Mouse (Mus musculus) left cerebral cortex, postnatal 4 days (tissue): ENCODE measurements around the gene Bglap. TPM values are rescaled to one million over a fixed set of nuclear protein-coding genes. Genes with fewer than 3 reads are reported as not detected.

ENCODE experiments used
- DNase-seq: peaks from one replicate; pipeline ENCODE4 v3.0.0-alpha.2; 2022
- intact Hi-C: fragments of 180-260 bp; cut with DNase I; formaldehyde crosslinking; loops from one replicate; pipeline ENCODE4 v1.15.1; 2025
- total RNA-seq, 2 experiments: library from RNA; stranded (reverse); gene quantifications; 2 replicates each; pipeline ENCODE4 v1.2.3; 2021

Gene Bglap
- total RNA-seq, 2 experiments from 2014 or later = not detected

- intact Hi-C loops = loop anchor here (5.0 kb wide), 1 partner anchor 37 kb away; no protein-coding TSS in a partner anchor
- DNase-seq = no peak
These were observed 29.7 kb downstream of the Bglap start for GRCm38 (mm10) chr3:88354396-88355165.

- no peak for DNase-seq
- intact Hi-C loops = loop anchor here (5.0 kb wide), 1 partner anchor 36 kb away; no protein-coding TSS in a partner anchor
These were observed 31.4 kb downstream of the Bglap start for GRCm38 (mm10) chr3:88352907-88353306.

DNA sequence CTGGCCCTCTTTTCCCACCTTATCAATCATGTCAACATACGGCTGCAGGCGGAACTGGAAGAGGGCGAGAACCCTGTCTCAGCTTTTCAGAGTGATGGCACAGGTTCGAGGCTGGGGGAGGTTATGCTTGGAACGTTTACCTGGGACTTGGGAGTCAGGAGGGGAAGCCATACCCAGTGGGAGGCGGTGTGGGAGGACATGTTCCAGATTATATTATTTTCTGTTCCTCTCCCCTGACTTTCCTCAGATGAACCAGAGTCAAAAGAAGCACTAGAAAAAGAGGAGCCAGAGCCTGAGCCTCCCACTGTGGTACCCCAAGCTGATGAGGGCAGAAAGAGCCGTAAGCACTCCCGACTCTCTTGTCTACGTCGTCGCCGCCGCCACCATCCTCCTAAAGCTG, 33.5 kb downstream of the Bglap start:
- no peak for DNase-seq

DNA sequence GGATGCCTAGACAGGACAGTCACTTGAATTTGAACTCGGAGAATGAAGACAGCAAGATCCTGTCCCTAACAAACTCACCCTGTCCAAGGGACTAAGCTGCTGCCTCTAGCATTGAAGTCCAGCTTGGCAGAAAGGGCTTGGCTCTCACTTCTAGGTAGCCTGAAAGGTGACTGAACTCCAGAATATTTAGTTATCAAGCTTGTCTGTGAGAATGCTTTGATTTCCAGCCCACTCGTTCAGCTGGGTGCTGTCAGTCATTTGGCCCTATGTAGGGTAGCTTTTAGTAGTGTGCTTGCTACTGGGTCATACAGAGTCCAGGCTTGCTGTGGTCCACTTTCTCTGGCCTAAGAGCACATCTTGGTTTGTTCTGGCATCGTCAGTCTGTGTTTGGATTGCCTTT, 45.3 kb downstream of the Bglap start:
- intact Hi-C loops = no loop called here

More for the DNA sequence above, 33.5 kb downstream of the Bglap start:
- intact Hi-C loops = loop anchor here (5.0 kb wide), 1 partner anchor 33 kb away; no protein-coding TSS in a partner anchor

DNA sequence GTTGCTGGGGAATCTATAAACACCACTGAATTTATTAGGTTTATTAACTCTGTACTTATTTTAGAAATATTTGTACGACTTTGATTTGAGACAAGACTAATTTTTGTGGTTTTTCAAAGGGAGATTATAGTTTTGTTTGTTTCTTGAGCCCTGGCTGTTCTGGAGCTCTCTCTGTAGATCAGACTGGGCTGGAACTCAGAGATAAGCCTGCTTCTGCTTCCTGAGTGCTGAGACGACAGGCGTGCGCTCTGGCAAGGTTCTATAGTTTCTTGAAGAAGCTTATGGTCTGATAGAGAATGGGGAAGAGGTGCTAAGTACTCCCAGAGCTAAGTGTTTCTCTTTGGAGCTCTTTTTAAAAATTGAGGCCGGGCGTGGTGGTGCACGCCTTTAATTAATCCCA, 45.9 kb downstream of the Bglap start:
- intact Hi-C loops = no loop called here
- DNase-seq = no peak

More for the DNA sequence above, 45.3 kb downstream of the Bglap start:
- DNase-seq = no peak

DNA sequence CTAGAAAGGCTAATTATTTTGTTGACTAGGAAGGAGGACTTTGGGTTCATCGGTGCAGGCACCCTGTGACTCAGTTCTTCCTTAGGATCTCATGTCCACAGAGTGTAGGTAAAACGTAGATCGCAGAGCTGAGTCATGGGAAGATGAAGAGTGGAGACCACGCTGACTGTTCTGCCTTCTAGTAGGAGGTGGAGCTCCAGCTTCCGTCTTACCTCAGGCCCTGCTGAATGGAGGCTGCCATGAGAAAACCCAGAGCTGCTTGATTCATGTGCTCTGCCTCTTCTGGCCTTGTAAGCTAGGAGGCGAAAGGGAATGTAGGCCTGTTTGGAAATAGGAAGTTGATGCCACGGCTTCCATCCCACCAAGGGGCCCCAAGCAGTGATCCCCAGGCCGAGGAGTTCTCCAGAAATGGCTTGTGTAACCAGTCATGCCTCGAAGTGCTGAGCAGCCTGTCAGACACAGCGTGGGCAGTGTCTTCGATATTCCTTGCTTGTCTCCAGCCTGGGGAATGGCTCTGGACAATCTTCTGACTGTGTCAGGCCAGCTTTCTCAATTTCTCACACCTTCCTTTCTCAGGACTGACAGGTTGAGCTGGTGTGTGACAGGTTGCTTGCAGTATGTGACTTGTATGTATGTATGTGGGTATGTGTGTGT, 46.8 kb downstream of the Bglap start:
- no peak for DNase-seq
- intact Hi-C loops = no loop called here

GRCm38 (mm10) chr3:88336058-88337013, 47.9 kb downstream of the Bglap start, which contains the start of the genes Tmem79 and Smg5:
TSS of gene Tmem79 (minus strand) at chr3:88336148.
TSS of gene Smg5 (plus strand) at chr3:88336260.
- intact Hi-C loops = no loop called here
- peak; percentile 97 for DNase-seq

DNA sequence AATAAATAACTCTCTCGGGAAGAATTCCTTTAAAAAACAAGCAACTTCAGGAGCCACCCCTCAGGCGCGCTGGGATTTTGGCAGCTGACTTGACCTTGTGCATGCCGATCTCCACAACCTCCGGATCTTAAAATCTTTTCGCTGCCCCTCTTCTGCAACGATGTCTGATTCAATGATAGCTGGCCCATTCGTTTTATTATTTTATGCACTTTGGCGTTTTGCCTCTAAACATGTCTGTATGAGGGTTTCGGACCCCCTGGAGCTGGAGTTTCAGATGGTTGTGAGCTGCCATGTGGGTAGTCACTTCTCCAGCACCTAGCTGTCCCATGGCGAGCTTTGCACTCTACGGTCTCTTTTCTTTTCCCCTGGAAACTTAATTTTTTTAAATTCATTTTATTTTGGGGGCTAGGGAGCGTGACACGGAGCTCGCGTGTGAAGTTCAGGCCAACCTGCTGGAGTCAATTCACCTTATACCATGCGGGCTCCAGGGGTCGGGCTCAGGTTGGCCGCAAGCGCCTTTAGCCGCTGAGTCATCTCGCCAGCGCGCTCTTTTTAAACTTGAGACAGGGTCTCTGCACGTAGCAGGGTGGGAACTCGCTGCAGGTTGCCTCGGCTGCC, 48.7 kb downstream of the Bglap start:
- no peak for DNase-seq
- intact Hi-C loops = no loop called here

GRCm38 (mm10) chr3:88334902-88335435, 49.3 kb downstream of the Bglap start:
- intact Hi-C loops = no loop called here

GRCm38 (mm10) chr3:88334029-88334658, 50.1 kb downstream of the Bglap start:
- DNase-seq = no peak
- intact Hi-C loops = no loop called here

More at GRCm38 (mm10) chr3:88334902-88335435, 49.3 kb downstream of the Bglap start:
- DNase-seq = no peak

Other genes with a start within 250 kb of the Bglap start
- gene Mef2d, start 242.1 kb downstream of the Bglap start, total RNA-seq = 100 to 1,000 TPM; 113 to 121 TPM
- gene Rhbg, start 129.8 kb downstream of the Bglap start, total RNA-seq = 1 to 10 TPM in 1 of 2 experiments, under 1 TPM in 1; 0.46 to 1.4 TPM
- gene Gm38392, start 97.3 kb downstream of the Bglap start, total RNA-seq = under 1 TPM; 0.80 to 0.89 TPM
- 1 to 10 TPM; 4.4 TPM for gene Tsacc, start 87.5 kb downstream of the Bglap start, total RNA-seq
- 100 to 1,000 TPM; 309 to 317 TPM for gene Cct3, start 87.3 kb downstream of the Bglap start, total RNA-seq
- 10 to 100 TPM; 49.7 to 60.1 TPM for gene Glmp, start 59.4 kb downstream of the Bglap start, total RNA-seq
- 1 to 10 TPM; 1.5 to 2.0 TPM for gene Tmem79, start 48.3 kb downstream of the Bglap start, total RNA-seq
- 10 to 100 TPM; 76.7 to 79.8 TPM for gene Smg5, start 48.2 kb downstream of the Bglap start, total RNA-seq
- 1 to 10 TPM; 1.9 to 2.1 TPM for gene Paqr6, start 19.9 kb downstream of the Bglap start, total RNA-seq
- gene Bglap3, start 11.7 kb downstream of the Bglap start, total RNA-seq = under 1 TPM in 1 of 2 experiments, not detected in 1; 0.36 TPM
- not detected for gene Bglap2, start 5.8 kb downstream of the Bglap start, total RNA-seq
- gene Pmf1, start 25.9 kb upstream of the Bglap start, total RNA-seq = 10 to 100 TPM; 15.7 to 16.0 TPM
- gene Slc25a44, start 40.7 kb upstream of the Bglap start, total RNA-seq = 10 to 100 TPM; 43.7 to 47.7 TPM
- 10 to 100 TPM; 58.1 to 58.4 TPM for gene Sema4a, start 76.7 kb upstream of the Bglap start, total RNA-seq
- 10 to 100 TPM; 35.3 to 37.7 TPM for gene Lmna, start 125.5 kb upstream of the Bglap start, total RNA-seq
- gene Mex3a, start 147.9 kb upstream of the Bglap start, total RNA-seq = 10 to 100 TPM; 80.5 to 87.8 TPM
- under 1 TPM in 1 of 2 experiments, not detected in 1; 0.83 TPM for gene Rab25, start 163.8 kb upstream of the Bglap start, total RNA-seq
- gene Lamtor2, start 168.6 kb upstream of the Bglap start, total RNA-seq = 100 to 1,000 TPM; 106 to 120 TPM
- 100 to 1,000 TPM in 1 of 2 experiments, 10 to 100 TPM in 1; 97.5 to 105 TPM for gene Ubqln4, start 169.3 kb upstream of the Bglap start, total RNA-seq
- gene Ssr2, start 191.4 kb upstream of the Bglap start, total RNA-seq = 100 to 1,000 TPM; 114 to 121 TPM
- 100 to 1,000 TPM; 129 to 134 TPM for gene Arhgef2, start 221.5 kb upstream of the Bglap start, total RNA-seq